Mouse (Mus musculus) embryonic facial prominence, embryonic 14.5 days (tissue): ENCODE measurements around the gene Tbx5. TPM values are rescaled to one million over a fixed set of nuclear protein-coding genes. Genes with fewer than 3 reads are reported as not detected.

Source experiments
- ATAC-seq: fragments of 200-750 bp; cut with Nextera tagmentation; 2 replicates; pipeline ENCODE4 v1.8.0; 2017; ENCODE audit warnings: low read depth, moderate number of reproducible peaks, moderate TSS enrichment
- DNase-seq: peaks from one replicate; pipeline ENCODE4 v3.0.0-alpha.2; 2015; ENCODE audit warnings: low spot score
- H3K27ac ChIP-seq: fragments of 300-500 bp; sonication (generic); replicated peaks from 2 replicates; pipeline ENCODE4 v1.5.1; 2014; ENCODE audit warnings: low read depth, mild to moderate bottlenecking, low read length, moderate library complexity
- H3K27me3 ChIP-seq: fragments of 300-500 bp; sonication (generic); replicated peaks from 2 replicates; pipeline ENCODE4 v1.6.1; 2014; ENCODE audit warnings: low read length; ENCODE audit not compliant: control insufficient read depth, insufficient read depth
- H3K36me3 ChIP-seq: fragments of 300-500 bp; sonication (generic); 2 replicates; pipeline ENCODE4 v1.6.1; 2014; ENCODE audit warnings: low read length, mixed read lengths; ENCODE audit not compliant: control insufficient read depth, insufficient read depth
- H3K4me1 ChIP-seq: fragments of 300-500 bp; sonication (generic); 2 replicates; pipeline ENCODE4 v1.6.1; 2014; ENCODE audit warnings: antibody characterized with exemption, low read length; ENCODE audit not compliant: control insufficient read depth, insufficient read depth
- H3K4me2 ChIP-seq: fragments of 300-500 bp; sonication (generic); 2 replicates; pipeline ENCODE4 v1.6.1; 2014; ENCODE audit warnings: low read depth, mild to moderate bottlenecking, low read length, moderate library complexity, mixed read lengths
- H3K4me3 ChIP-seq: fragments of 300-500 bp; sonication (generic); 2 replicates; pipeline ENCODE4 v1.5.1; 2014; ENCODE audit warnings: low read depth, mild to moderate bottlenecking, low read length
- H3K9ac ChIP-seq: fragments of 300-500 bp; sonication (generic); 2 replicates; pipeline ENCODE4 v1.6.1; 2014; ENCODE audit warnings: low read depth, mild to moderate bottlenecking, low read length, moderate library complexity, mixed read lengths
- H3K9me3 ChIP-seq: fragments of 300-500 bp; sonication (generic); 2 replicates; pipeline ENCODE4 v1.6.1; 2016; ENCODE audit warnings: low read length; ENCODE audit not compliant: control insufficient read depth
- WGBS: fragments of 180-500 bp; shearing (Covaris S2); extraction: QIAGEN DNeasy Blood & Tissue Kit; methylation state at CpG from one replicate; pipeline ENCODE4 v1.1.7; 2014; 5-methylcytosine and 5-hydroxymethylcytosine counted together
- polyA plus RNA-seq: library from polyadenylated mRNA; unstranded; fragments of >200 nt; fragmentation: Nextera tagmentation; extraction: Ambion mirVana; gene quantifications from 2 replicates; pipeline ENCODE4 v1.2.1, GENCODE M21; 2014

Gene Tbx5
- polyA plus RNA-seq, 1 experiment from 2014 or later, result 0.24 TPM

GRCm38 (mm10) chr5:119836618-119837305 lies 4.3 kb downstream of the Tbx5 start:
- Histone ChIP-seq H3K4me3 (peak overlapping the region; percentile 18; the same call in 1 of the 2 replicates), H3K36me3 (no peaks in the 10 kb centered on the region), H3K9me3 (no peaks in the 10 kb centered on the region), H3K4me2 (no peak overlapping the region), H3K27ac (no peak overlapping the region), H3K4me1 (no peaks in the 10 kb centered on the region; the same call in 1 of the 2 replicates), H3K27me3 (peaks cover 98% of the 10 kb centered on the region), H3K9ac (0 out of 2 replicates have a peak overlapping the region, but pooled peaks have one; percentile 21)
- ATAC-seq, result no peak
- WGBS, result 4% methylated on average over 28 of the region's 28 CpGs
- DNase-seq, result no peak

GRCm38 (mm10) chr5:119837306-119837675 lies 4.8 kb downstream of the Tbx5 start:
- Histone ChIP-seq H3K9ac (no peak overlapping the region), H3K4me1 (no peaks in the 10 kb centered on the region; the same call in 1 of the 2 replicates), H3K27ac (no peak overlapping the region), H3K27me3 (peaks cover 99% of the 10 kb centered on the region), H3K4me2 (no peak overlapping the region), H3K36me3 (no peaks in the 10 kb centered on the region), H3K9me3 (no peaks in the 10 kb centered on the region), H3K4me3 (0 out of 2 replicates have a peak overlapping the region, but pooled peaks have one; percentile 18)
- DNase-seq, result no peak
- 3% methylated on average over 19 of the region's 19 CpGs for WGBS
- ATAC-seq, result no peak

- H3K27me3 ChIP-seq, result peaks cover 99% of the 10 kb centered on the region
- whole genome bisulfite sequencing, result 18% methylated on average over 3 of the region's 3 CpGs
- H3K9me3 ChIP-seq, result no peaks in the 10 kb centered on the region
- no peak overlapping the region for H3K27ac ChIP-seq
- ATAC-seq (no peak), DNase-seq (no peak)
- no peak overlapping the region for H3K4me3 ChIP-seq
- no peaks in the 10 kb centered on the region; the same call in 1 of the 2 replicates for H3K4me1 ChIP-seq
- H3K36me3 ChIP-seq, result no peaks in the 10 kb centered on the region
- no peak overlapping the region for H3K9ac ChIP-seq
- no peak overlapping the region for H3K4me2 ChIP-seq
Measured at GRCm38 (mm10) chr5:119837861-119838260, 5.4 kb downstream of the Tbx5 start.

- no peak overlapping the region for H3K4me2 ChIP-seq
- H3K27me3 ChIP-seq, result peaks cover 99% of the 10 kb centered on the region
- H3K27ac ChIP-seq, result no peak overlapping the region
- no peak overlapping the region for H3K4me3 ChIP-seq
- H3K9me3 ChIP-seq, result no peaks in the 10 kb centered on the region
- ATAC-seq, result no peak
- H3K9ac ChIP-seq, result no peak overlapping the region
- DNase-seq, result no peak
- WGBS, result 9% methylated on average over 7 of the region's 7 CpGs
- no peaks in the 10 kb centered on the region; the same call in 1 of the 2 replicates for H3K4me1 ChIP-seq
- no peaks in the 10 kb centered on the region for H3K36me3 ChIP-seq
Measured at GRCm38 (mm10) chr5:119838441-119838840, 6.0 kb downstream of the Tbx5 start.

- no peak overlapping the region for H3K27ac ChIP-seq
- ATAC-seq (no peak), DNase-seq (no peak)
- peaks cover 99% of the 10 kb centered on the region for H3K27me3 ChIP-seq
- WGBS, result 5% methylated on average over 16 of the region's 16 CpGs
- no peak overlapping the region for H3K9ac ChIP-seq
- H3K36me3 ChIP-seq, result no peaks in the 10 kb centered on the region
- no peak overlapping the region for H3K4me2 ChIP-seq
- H3K9me3 ChIP-seq, result no peaks in the 10 kb centered on the region
- no peak overlapping the region for H3K4me3 ChIP-seq
- no peaks in the 10 kb centered on the region; the same call in 1 of the 2 replicates for H3K4me1 ChIP-seq
Measured at GRCm38 (mm10) chr5:119839156-119839555, 6.7 kb downstream of the Tbx5 start.

- Histone ChIP-seq H3K4me3 (0 out of 2 replicates have a peak overlapping the region, but pooled peaks have one; percentile 3), H3K4me1 (peaks cover under 1% of the 10 kb centered on the region; the same call in 1 of the 2 replicates), H3K36me3 (no peaks in the 10 kb centered on the region), H3K4me2 (no peak overlapping the region), H3K27ac (no peak overlapping the region), H3K27me3 (peaks cover 99% of the 10 kb centered on the region), H3K9ac (no peak overlapping the region), H3K9me3 (no peaks in the 10 kb centered on the region)
- ATAC-seq (no peak), DNase-seq (no peak)
- 2% methylated on average over 34 of the region's 34 CpGs for WGBS
Measured at GRCm38 (mm10) chr5:119839616-119840368, 7.3 kb downstream of the Tbx5 start.

- H3K4me2 ChIP-seq, result no peak overlapping the region
- H3K9me3 ChIP-seq, result no peaks in the 10 kb centered on the region
- no peaks in the 10 kb centered on the region for H3K36me3 ChIP-seq
- no peak overlapping the region for H3K27ac ChIP-seq
- no peak for DNase-seq
- no peak for ATAC-seq
- no peak overlapping the region for H3K9ac ChIP-seq
- peaks cover 99% of the 10 kb centered on the region for H3K27me3 ChIP-seq
- 2% methylated on average over 6 of the region's 7 CpGs for WGBS
- H3K4me1 ChIP-seq, result peaks cover 6% of the 10 kb centered on the region; the same call in 1 of the 2 replicates
- H3K4me3 ChIP-seq, result no peak overlapping the region
Measured at GRCm38 (mm10) chr5:119840404-119840803, 7.9 kb downstream of the Tbx5 start.

- H3K4me1 ChIP-seq, result peaks cover 6% of the 10 kb centered on the region; the same call in 1 of the 2 replicates
- H3K27ac ChIP-seq, result no peak overlapping the region
- WGBS, result 6% methylated on average over 26 of the region's 26 CpGs
- H3K9me3 ChIP-seq, result no peaks in the 10 kb centered on the region
- H3K4me2 ChIP-seq, result no peak overlapping the region
- DNase-seq (no peak), ATAC-seq (no peak)
- H3K9ac ChIP-seq, result no peak overlapping the region
- H3K36me3 ChIP-seq, result no peaks in the 10 kb centered on the region
- H3K4me3 ChIP-seq, result no peak overlapping the region
- peaks cover 99% of the 10 kb centered on the region for H3K27me3 ChIP-seq
Measured at GRCm38 (mm10) chr5:119841634-119842420, 9.4 kb downstream of the Tbx5 start.
